Mouse (Mus musculus) myocyte (in vitro differentiated cells): ENCODE data around the gene Tcea2. TPM values are rescaled to one million over a fixed set of nuclear protein-coding genes. Genes with fewer than 3 reads are reported as not detected.

Experiments used
- H3K27me3 ChIP-seq: one replicate; pipeline ENCODE4 v1.6.1; 2011; ENCODE audit not compliant: control insufficient read depth, insufficient read depth, insufficient read length
- H3K36me3 ChIP-seq: one replicate; pipeline ENCODE4 v1.6.1; 2011; ENCODE audit not compliant: control insufficient read depth, insufficient read depth
- H3K4me2 ChIP-seq: one replicate; pipeline ENCODE4 v1.6.1; 2011; ENCODE audit warnings: low read depth, control low read depth
- H3K4me3 ChIP-seq: one replicate; pipeline ENCODE4 v1.5.1; 2011; ENCODE audit warnings: mild to moderate bottlenecking, control low read depth, moderate library complexity
- H3K79me2 ChIP-seq: one replicate; pipeline ENCODE4 v1.6.1; 2011; ENCODE audit not compliant: control insufficient read depth, insufficient read depth
- H3ac ChIP-seq: one replicate; pipeline ENCODE4 v1.6.1; 2011; ENCODE audit not compliant: control insufficient read depth, insufficient read length
- CEBPB ChIP-seq: IDR thresholded peaks from 2 replicates; pipeline ENCODE4 v1.6.1; 2011; ENCODE audit warnings: mild to moderate bottlenecking, moderate library complexity; ENCODE audit not compliant: poor library complexity, insufficient read depth, severe bottlenecking
- E2F4 ChIP-seq: IDR thresholded peaks from one replicate; pipeline ENCODE4 v1.6.1; 2011; ENCODE audit warnings: mild to moderate bottlenecking, control low read depth, moderate library complexity; ENCODE audit not compliant: insufficient read depth
- MAX ChIP-seq: IDR thresholded peaks from one replicate; pipeline ENCODE4 v1.6.1; 2011; ENCODE audit warnings: low read depth, mild to moderate bottlenecking, control low read depth
- MYOD1 ChIP-seq, 3 experiments: IDR thresholded peaks; one replicate each; pipeline ENCODE4 v1.6.1; 2011; ENCODE audit warnings: control low read depth in 2 of 3, low read depth in 2 of 3, mild to moderate bottlenecking in 2 of 3, moderate library complexity in 1 of 3; ENCODE audit not compliant: insufficient read length in 2 of 3, control insufficient read depth in 1 of 3
- MYOG ChIP-seq, 3 experiments: IDR thresholded peaks; one replicate each; pipeline ENCODE4 v1.6.1; 2011; ENCODE audit warnings: control low read depth in 2 of 3, low read depth in 2 of 3, mild to moderate bottlenecking in 2 of 3; ENCODE audit not compliant: insufficient read length in 2 of 3, control insufficient read depth in 1 of 3, insufficient read depth in 1 of 3
- POLR2A ChIP-seq: IDR thresholded peaks from one replicate; pipeline ENCODE4 v1.6.1; 2011; ENCODE audit warnings: low read depth, mild to moderate bottlenecking, control low read depth, moderate library complexity; ENCODE audit not compliant: insufficient read length
- POLR2AphosphoS2 ChIP-seq: IDR thresholded peaks from one replicate; pipeline ENCODE4 v1.6.1; 2011; ENCODE audit warnings: low read depth, control low read depth; ENCODE audit not compliant: insufficient read length
- REST ChIP-seq: IDR thresholded peaks from one replicate; pipeline ENCODE4 v1.6.1; 2011; ENCODE audit warnings: mild to moderate bottlenecking, control low read depth, moderate library complexity; ENCODE audit not compliant: insufficient read depth, insufficient read length
- SRF ChIP-seq: IDR thresholded peaks from one replicate; pipeline ENCODE4 v1.6.1; 2011; ENCODE audit warnings: low read depth; ENCODE audit not compliant: control insufficient read depth, insufficient read length
- TCF12 ChIP-seq: IDR thresholded peaks from one replicate; pipeline ENCODE4 v1.6.1; 2011; ENCODE audit warnings: mild to moderate bottlenecking, control low read depth; ENCODE audit not compliant: poor library complexity, insufficient read depth, severe bottlenecking
- TCF3 ChIP-seq: IDR thresholded peaks from one replicate; pipeline ENCODE4 v1.6.1; 2011; ENCODE audit warnings: low read depth, control low read depth; ENCODE audit not compliant: insufficient read length
- USF1 ChIP-seq: IDR thresholded peaks from one replicate; pipeline ENCODE4 v1.6.1; 2011; ENCODE audit warnings: low read depth, mild to moderate bottlenecking, control low read depth, moderate library complexity
- polyA plus RNA-seq: library from polyadenylated mRNA; unstranded; fragments of >200 nt; fragmentation: generic; extraction: Trizol; gene quantifications from one replicate; pipeline ENCODE4 v1.2.1, GENCODE M21; 2012; ENCODE audit warnings: missing spikeins

The Tcea2 gene
- polyA plus RNA-seq, 1 experiment: 3.0 TPM

- Histone ChIP-seq H3K36me3 (peaks cover 51% of the 10 kb centered on the region), H3K79me2 (no peaks in the 10 kb centered on the region), H3K27me3 (no peaks in the 10 kb centered on the region), H3K4me2 (no peak overlapping the region), H3ac (no peak overlapping the region), H3K4me3 (no peak overlapping the region)
- no peak for TF ChIP-seq POLR2A
- no peak for TF ChIP-seq MYOD1 (IDR thresholded peaks at IDR 0.05; ENCODE audit: control insufficient read depth in 1 of 3, insufficient read length in 2 of 3, low read depth in 2 of 3)
- no peak for TF ChIP-seq USF1
These were observed 33.3 kb upstream of the Tcea2 start for GRCm38 (mm10) chr2:181646626-181647472.

GRCm38 (mm10) chr2:181648926-181649325 lies 31.2 kb upstream of the Tcea2 start:
- Histone ChIP-seq H3K4me2 (no peak overlapping the region), H3K79me2 (no peaks in the 10 kb centered on the region), H3ac (no peak overlapping the region), H3K36me3 (peaks cover 56% of the 10 kb centered on the region), H3K27me3 (no peaks in the 10 kb centered on the region), H3K4me3 (no peak overlapping the region)
- TF ChIP-seq REST: no peak
- TF ChIP-seq E2F4: no peak
- no peak for TF ChIP-seq MYOD1 (IDR thresholded peaks at IDR 0.05; ENCODE audit: control insufficient read depth in 1 of 3, insufficient read length in 2 of 3, low read depth in 2 of 3)
- TF ChIP-seq TCF3: no peak
- TF ChIP-seq POLR2AphosphoS2: no peak
- no peak for TF ChIP-seq MYOG (IDR thresholded peaks at IDR 0.05; ENCODE audit: control insufficient read depth in 1 of 3, insufficient read depth in 1 of 3, insufficient read length in 2 of 3, low read depth in 2 of 3)
- no peak for TF ChIP-seq CEBPB
- TF ChIP-seq SRF: no peak
- no peak for TF ChIP-seq POLR2A
- no peak for TF ChIP-seq USF1
- TF ChIP-seq MAX: no peak
- no peak for TF ChIP-seq TCF12

DNA sequence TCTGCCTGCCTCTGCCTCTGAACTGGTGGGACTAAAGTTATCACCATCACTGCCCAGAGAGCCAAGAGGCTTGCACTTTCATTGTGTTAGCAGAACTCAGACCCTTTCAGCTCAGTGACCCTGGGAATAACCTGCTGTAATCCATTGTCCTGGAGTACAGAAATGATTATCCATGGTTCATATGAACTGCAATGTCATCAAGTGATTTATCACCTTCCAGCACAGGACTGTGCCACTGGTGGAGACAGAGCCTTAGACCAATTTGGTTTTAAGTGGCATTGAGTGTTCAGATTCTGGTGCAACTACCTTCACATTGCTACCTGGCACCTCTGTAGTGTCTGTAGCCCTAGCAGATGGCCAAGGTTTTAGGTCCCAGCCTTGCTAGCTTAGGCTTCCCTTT lies 27.0 kb upstream of the Tcea2 start:
- no peaks in the 10 kb centered on the region for H3K27me3 ChIP-seq
- no peak overlapping the region for H3K4me2 ChIP-seq
- H3K79me2 ChIP-seq: no peaks in the 10 kb centered on the region
- TF ChIP-seq POLR2AphosphoS2 (no peak), REST (no peak), E2F4 (no peak), CEBPB (no peak), MYOG (IDR thresholded peaks at IDR 0.05; ENCODE audit: control insufficient read depth in 1 of 3, insufficient read depth in 1 of 3, insufficient read length in 2 of 3, low read depth in 2 of 3) (no peak), MYOD1 (IDR thresholded peaks at IDR 0.05; ENCODE audit: control insufficient read depth in 1 of 3, insufficient read length in 2 of 3, low read depth in 2 of 3) (no peak), MAX (no peak)
- no peak overlapping the region for H3K4me3 ChIP-seq
- no peak overlapping the region for H3ac ChIP-seq
- peaks cover 53% of the 10 kb centered on the region for H3K36me3 ChIP-seq

GRCm38 (mm10) chr2:181653523-181653922 lies 26.6 kb upstream of the Tcea2 start:
- TF ChIP-seq POLR2AphosphoS2 (no peak), E2F4 (no peak), USF1 (no peak)

DNA sequence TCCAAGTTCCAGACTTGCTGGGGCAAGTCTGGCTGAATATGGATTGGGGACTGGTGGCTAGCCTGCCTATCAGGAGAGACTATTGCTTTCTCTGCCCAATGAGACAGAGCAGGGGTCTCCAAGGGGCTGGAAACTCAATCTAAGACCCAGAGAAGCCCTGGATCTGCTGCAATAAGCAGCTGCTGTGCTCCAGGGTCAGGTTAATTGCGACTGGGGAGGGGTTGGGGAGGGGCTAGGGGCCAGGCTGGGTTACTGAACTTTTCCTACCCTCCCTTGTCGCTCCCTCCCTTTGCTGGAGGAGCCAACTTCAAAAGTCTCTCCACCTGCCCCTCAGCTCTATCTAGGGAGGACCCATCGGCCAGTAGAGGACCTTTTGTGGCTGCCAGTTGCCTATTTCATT lies 23.4 kb upstream of the Tcea2 start, which contains the start of gene Gm29797:
Gene Gm29797, plus strand, starts transcription at position 301 of the 400 bp plus-strand sequence.
- no peak within 1 kb of the TSS for H3K4me2 ChIP-seq
- H3K36me3 ChIP-seq: peaks cover 30% of the 10 kb centered on the region
- no peak within 1 kb of the TSS for H3K4me3 ChIP-seq
- no peaks in the 10 kb centered on the region for H3K79me2 ChIP-seq
- TF ChIP-seq MAX (no peak), USF1 (no peak), MYOG (IDR thresholded peaks at IDR 0.05; ENCODE audit: control insufficient read depth in 1 of 3, insufficient read depth in 1 of 3, insufficient read length in 2 of 3, low read depth in 2 of 3) (no peak), E2F4 (no peak), MYOD1 (IDR thresholded peaks at IDR 0.05; ENCODE audit: control insufficient read depth in 1 of 3, insufficient read length in 2 of 3, low read depth in 2 of 3) (no peak), CEBPB (no peak), POLR2A (no peak), TCF3 (no peak), TCF12 (no peak), REST (no peak), SRF (no peak), POLR2AphosphoS2 (no peak)
- no peaks in the 10 kb centered on the region for H3K27me3 ChIP-seq
- no peak within 1 kb of the TSS for H3ac ChIP-seq

More at GRCm38 (mm10) chr2:181653523-181653922, 26.6 kb upstream of the Tcea2 start:
- H3K27me3 ChIP-seq: no peaks in the 10 kb centered on the region
- H3K4me2 ChIP-seq: no peak overlapping the region
- no peak overlapping the region for H3ac ChIP-seq
- H3K4me3 ChIP-seq: no peak overlapping the region
- H3K79me2 ChIP-seq: no peaks in the 10 kb centered on the region
- H3K36me3 ChIP-seq: peaks cover 51% of the 10 kb centered on the region
